Mouse (Mus musculus) thymus, adult 2 months (tissue): ENCODE results near the gene Abhd10. TPM values are rescaled to one million over a fixed set of nuclear protein-coding genes. Genes with fewer than 3 reads are reported as not detected.

Experiments
- DNase-seq: peaks from one replicate; pipeline ENCODE4 v3.0.0; 2021
- H3K27ac ChIP-seq: fragments of 200-500 bp; 2 replicates; pipeline ENCODE4 v1.5.1; 2012; ENCODE audit warnings: low read length, control low read depth; ENCODE audit not compliant: control insufficient read depth, insufficient read depth
- H3K27me3 ChIP-seq: fragments of 200-500 bp; 2 replicates; pipeline ENCODE4 v1.6.1; 2012; ENCODE audit warnings: mild to moderate bottlenecking, low read length, moderate library complexity, mixed read lengths; ENCODE audit not compliant: control insufficient read depth, insufficient read depth
- H3K36me3 ChIP-seq: fragments of 200-500 bp; 2 replicates; pipeline ENCODE4 v1.6.1; 2012; ENCODE audit warnings: mild to moderate bottlenecking, low read length, moderate library complexity; ENCODE audit not compliant: control insufficient read depth, insufficient read depth
- H3K4me1 ChIP-seq: fragments of 200-500 bp; replicated peaks from 2 replicates; pipeline ENCODE4 v1.6.1; 2012; ENCODE audit warnings: low read length; ENCODE audit not compliant: control insufficient read depth, insufficient read depth
- H3K4me3 ChIP-seq: fragments of 200-500 bp; 2 replicates; pipeline ENCODE4 v1.5.1; 2012; ENCODE audit warnings: mild to moderate bottlenecking, low read length, control low read depth, moderate library complexity; ENCODE audit not compliant: control insufficient read depth, insufficient read depth
- CTCF ChIP-seq: fragments of 200-500 bp; IDR thresholded peaks from 2 replicates; pipeline ENCODE4 v1.5.1; 2012; ENCODE audit warnings: mild to moderate bottlenecking, control low read depth, low read length, moderate library complexity, borderline replicate concordance; ENCODE audit not compliant: control insufficient read depth, poor library complexity, insufficient read depth; ENCODE audit errors: extremely low read depth
- POLR2A ChIP-seq: fragments of 200-500 bp; IDR thresholded peaks from 2 replicates; pipeline ENCODE4 v1.6.1; 2012; ENCODE audit warnings: mild to moderate bottlenecking, low read length, control low read depth, moderate library complexity; ENCODE audit not compliant: control insufficient read depth, poor library complexity, insufficient read depth; ENCODE audit errors: extremely low read depth
- WGBS: fragments of 180-500 bp; shearing (Covaris S2); methylation state at CpG from one replicate; pipeline ENCODE4 v1.1.7; 2018; 5-methylcytosine and 5-hydroxymethylcytosine counted together
- polyA plus RNA-seq: library from polyadenylated mRNA; depleted of rRNA; stranded (reverse); fragments of >200 nt; gene quantifications from 2 replicates; pipeline ENCODE4 v1.2.3, GENCODE M21; 2012

Gene Abhd10
- polyA plus RNA-seq, 1 experiment, result 10.4 TPM

GRCm38 (mm10) chr16:45761425-45761824, 18.7 kb upstream of the Abhd10 start:
- Histone ChIP-seq H3K27ac (no peak overlapping the region), H3K36me3 (no peaks in the 10 kb centered on the region), H3K4me1 (no peaks in the 10 kb centered on the region), H3K27me3 (no peaks in the 10 kb centered on the region), H3K4me3 (no peak overlapping the region)
- WGBS, result 85% methylated on average over 1 of the region's 1 CpGs
- no peak for TF ChIP-seq POLR2A
- no peak for TF ChIP-seq CTCF
- DNase-seq, result no peak

- H3K27ac ChIP-seq, result no peak overlapping the region
- WGBS, result 79% methylated on average over 9 of the region's 9 CpGs
Measured at GRCm38 (mm10) chr16:45758726-45759269, 16.0 kb upstream of the Abhd10 start.

GRCm38 (mm10) chr16:45757421-45758078, 14.8 kb upstream of the Abhd10 start:
- no peak for DNase-seq
- H3K4me1 ChIP-seq, result no peaks in the 10 kb centered on the region
- no peaks in the 10 kb centered on the region for H3K27me3 ChIP-seq
- H3K27ac ChIP-seq, result no peak overlapping the region
- no peak overlapping the region for H3K4me3 ChIP-seq
- TF ChIP-seq CTCF (no peak), POLR2A (no peak)
- 66% methylated on average over 12 of the region's 12 CpGs for WGBS
- no peaks in the 10 kb centered on the region for H3K36me3 ChIP-seq

More at GRCm38 (mm10) chr16:45758726-45759269, 16.0 kb upstream of the Abhd10 start:
- no peak for TF ChIP-seq CTCF
- TF ChIP-seq POLR2A, result no peak
- Histone ChIP-seq H3K27me3 (no peaks in the 10 kb centered on the region), H3K4me1 (no peaks in the 10 kb centered on the region), H3K4me3 (no peak overlapping the region), H3K36me3 (no peaks in the 10 kb centered on the region)
- no peak for DNase-seq

GRCm38 (mm10) chr16:45756855-45757254, 14.1 kb upstream of the Abhd10 start:
- Histone ChIP-seq H3K4me3 (no peak overlapping the region), H3K27ac (no peak overlapping the region), H3K36me3 (no peaks in the 10 kb centered on the region), H3K4me1 (no peaks in the 10 kb centered on the region), H3K27me3 (no peaks in the 10 kb centered on the region)
- 16% methylated on average over 9 of the region's 9 CpGs for WGBS
- no peak for TF ChIP-seq CTCF
- no peak for TF ChIP-seq POLR2A
- DNase-seq, result peak; percentile 41

GRCm38 (mm10) chr16:45743591-45744144, 913 bp upstream of the Abhd10 start:
- Histone ChIP-seq H3K36me3 (no peaks in the 10 kb centered on the region), H3K4me3 (no peak overlapping the region), H3K27ac (no peak overlapping the region), H3K4me1 (0 out of 2 replicates have a peak, but pooled peaks cover 2% of the 10 kb centered on the region), H3K27me3 (no peaks in the 10 kb centered on the region)
- 89% methylated on average over 4 of the region's 4 CpGs for WGBS
- no peak for TF ChIP-seq POLR2A
- no peak for TF ChIP-seq CTCF
- DNase-seq, result no peak

- no peak overlapping the region for H3K4me3 ChIP-seq
- H3K4me1 ChIP-seq, result 0 out of 2 replicates have a peak, but pooled peaks cover under 1% of the 10 kb centered on the region
- 89% methylated on average over 8 of the region's 8 CpGs for WGBS
- DNase-seq, result no peak
- no peak for TF ChIP-seq CTCF
- TF ChIP-seq POLR2A, result no peak
- H3K27ac ChIP-seq, result no peak overlapping the region
- no peaks in the 10 kb centered on the region for H3K27me3 ChIP-seq
- H3K36me3 ChIP-seq, result peaks cover 39% of the 10 kb centered on the region
Measured at GRCm38 (mm10) chr16:45737880-45738279, 4.9 kb downstream of the Abhd10 start.
